Mouse (Mus musculus) heart, adult 2 months (tissue): ENCODE data around the gene Tmem198.

Source experiments
- CTCF ChIP-seq: fragments of 200-600 bp; IDR thresholded peaks from 2 replicates; pipeline ENCODE4 v1.8.1; 2022; ENCODE audit warnings: antibody characterized with exemption, mild to moderate bottlenecking, moderate library complexity
- EP300 ChIP-seq: fragments of 200-500 bp; IDR thresholded peaks from 2 replicates; pipeline ENCODE4 v1.6.1; 2011; ENCODE audit warnings: low read depth, low read length, control low read depth; ENCODE audit not compliant: insufficient read depth
- POLR2A ChIP-seq: fragments of 200-500 bp; IDR thresholded peaks from 2 replicates; pipeline ENCODE4 v1.6.1; 2011; ENCODE audit warnings: mild to moderate bottlenecking, low read depth, low read length, control low read depth; ENCODE audit not compliant: insufficient read depth

DNA sequence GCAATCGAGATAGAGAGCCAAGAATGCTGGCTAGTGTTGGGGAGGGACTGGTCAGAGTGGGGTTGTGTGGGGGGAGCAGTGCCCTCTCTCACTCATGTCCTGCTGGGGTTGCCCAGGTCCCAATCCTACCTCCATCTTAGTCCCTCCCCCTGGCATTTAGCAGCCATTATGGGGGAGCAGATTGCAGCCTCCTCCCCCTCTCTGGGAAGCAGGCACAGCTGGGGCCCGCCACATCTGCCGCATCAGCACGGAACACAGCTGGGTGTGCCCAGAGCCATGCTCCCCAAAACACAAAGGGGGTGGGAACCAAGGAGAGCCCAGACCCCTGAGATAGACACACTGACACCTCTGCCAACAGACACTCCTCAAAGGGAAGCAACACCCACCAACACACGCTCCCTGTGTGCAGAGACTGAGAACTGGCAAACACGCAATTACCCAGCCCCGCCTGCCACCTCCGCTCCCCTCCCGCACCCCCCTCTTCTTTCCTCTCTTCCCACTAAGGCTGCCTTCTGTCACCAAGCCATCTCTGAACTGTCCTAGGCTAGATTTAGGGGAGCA, 34.1 kb upstream of the Tmem198 start:
- no peak for TF ChIP-seq EP300
- no peak for TF ChIP-seq CTCF
- no peak for TF ChIP-seq POLR2A
